Mouse (Mus musculus): ENCODE data around the gene Dock2.

Dock2 gene

GRCm38 (mm10) chr11:34309360-34309759, 474.3 kb downstream of the Dock2 start:
- in situ Hi-C loops (cut with MboI; ENCODE audit: unreplicated experiment in 2 of 2): no loop called here

- in situ Hi-C loops (cut with MboI; ENCODE audit: unreplicated experiment in 2 of 2): no loop called here
Measured at GRCm38 (mm10) chr11:34308731-34309130, 475.0 kb downstream of the Dock2 start.

- in situ Hi-C loops (cut with MboI; ENCODE audit: unreplicated experiment in 2 of 2): no loop called here
Measured at GRCm38 (mm10) chr11:34306231-34306630, 477.5 kb downstream of the Dock2 start.

GRCm38 (mm10) chr11:34300064-34300463, 483.6 kb downstream of the Dock2 start:
- in situ Hi-C loops (cut with MboI; ENCODE audit: unreplicated experiment in 2 of 2): no loop called here

- in situ Hi-C loops (cut with MboI; ENCODE audit: unreplicated experiment in 2 of 2): no loop called here
Measured at GRCm38 (mm10) chr11:34299550-34299949, 484.1 kb downstream of the Dock2 start.

GRCm38 (mm10) chr11:34297698-34298378, 485.9 kb downstream of the Dock2 start:
- in situ Hi-C loops (cut with MboI; ENCODE audit: unreplicated experiment in 2 of 2): no loop called here

GRCm38 (mm10) chr11:34291304-34291703, 492.4 kb downstream of the Dock2 start:
- in situ Hi-C loops (cut with MboI; ENCODE audit: unreplicated experiment in 2 of 2): no loop called here

- in situ Hi-C loops (cut with MboI; ENCODE audit: unreplicated experiment in 2 of 2): no loop called here
Measured at GRCm38 (mm10) chr11:34290708-34291107, 493.0 kb downstream of the Dock2 start.

- in situ Hi-C loops (cut with MboI; ENCODE audit: unreplicated experiment in 2 of 2): no loop called here
Measured at GRCm38 (mm10) chr11:34290265-34290664, 493.4 kb downstream of the Dock2 start.

GRCm38 (mm10) chr11:34284124-34284808, 499.4 kb downstream of the Dock2 start:
- in situ Hi-C loops (cut with MboI; ENCODE audit: unreplicated experiment in 2 of 2): no loop called here

- in situ Hi-C loops (cut with MboI; ENCODE audit: unreplicated experiment in 2 of 2): loop anchor here in 1 of 2 experiments (10.0 kb wide), 1 partner anchor 518 kb away; no protein-coding TSS in a partner anchor
Measured at GRCm38 (mm10) chr11:34277047-34277445, 506.6 kb downstream of the Dock2 start.

GRCm38 (mm10) chr11:34276363-34277046, 507.2 kb downstream of the Dock2 start:
- in situ Hi-C loops (cut with MboI; ENCODE audit: unreplicated experiment in 2 of 2): loop anchor here in 1 of 2 experiments (10.0 kb wide), 1 partner anchor 518 kb away; no protein-coding TSS in a partner anchor

GRCm38 (mm10) chr11:34275941-34276340, 507.8 kb downstream of the Dock2 start:
- in situ Hi-C loops (cut with MboI; ENCODE audit: unreplicated experiment in 2 of 2): loop anchor here in 1 of 2 experiments (10.0 kb wide), 1 partner anchor 519 kb away; no protein-coding TSS in a partner anchor

- in situ Hi-C loops (cut with MboI; ENCODE audit: unreplicated experiment in 2 of 2): loop anchor here in 1 of 2 experiments (10.0 kb wide), 1 partner anchor 523 kb away; no protein-coding TSS in a partner anchor
Measured at GRCm38 (mm10) chr11:34272016-34272415, 511.7 kb downstream of the Dock2 start.

GRCm38 (mm10) chr11:34264099-34264498, 519.6 kb downstream of the Dock2 start:
- in situ Hi-C loops (cut with MboI; ENCODE audit: unreplicated experiment in 2 of 2): no loop called here

GRCm38 (mm10) chr11:34258849-34259469, 524.7 kb downstream of the Dock2 start:
- in situ Hi-C loops (cut with MboI; ENCODE audit: unreplicated experiment in 2 of 2): no loop called here

GRCm38 (mm10) chr11:34257548-34258189, 526.0 kb downstream of the Dock2 start:
- in situ Hi-C loops (cut with MboI; ENCODE audit: unreplicated experiment in 2 of 2): no loop called here

GRCm38 (mm10) chr11:34242979-34243378, 540.7 kb downstream of the Dock2 start:
- in situ Hi-C loops (cut with MboI; ENCODE audit: unreplicated experiment in 2 of 2): no loop called here

- in situ Hi-C loops (cut with MboI; ENCODE audit: unreplicated experiment in 2 of 2): no loop called here
Measured at GRCm38 (mm10) chr11:34240252-34240651, 543.4 kb downstream of the Dock2 start.

GRCm38 (mm10) chr11:34239691-34240090, 544.0 kb downstream of the Dock2 start:
- in situ Hi-C loops (cut with MboI; ENCODE audit: unreplicated experiment in 2 of 2): no loop called here

Data from v-Abl transformed pro-B cells (cell line).